32 mouse cellular contexts compared by ENCODE assay signal in the genomic region with DNA sequence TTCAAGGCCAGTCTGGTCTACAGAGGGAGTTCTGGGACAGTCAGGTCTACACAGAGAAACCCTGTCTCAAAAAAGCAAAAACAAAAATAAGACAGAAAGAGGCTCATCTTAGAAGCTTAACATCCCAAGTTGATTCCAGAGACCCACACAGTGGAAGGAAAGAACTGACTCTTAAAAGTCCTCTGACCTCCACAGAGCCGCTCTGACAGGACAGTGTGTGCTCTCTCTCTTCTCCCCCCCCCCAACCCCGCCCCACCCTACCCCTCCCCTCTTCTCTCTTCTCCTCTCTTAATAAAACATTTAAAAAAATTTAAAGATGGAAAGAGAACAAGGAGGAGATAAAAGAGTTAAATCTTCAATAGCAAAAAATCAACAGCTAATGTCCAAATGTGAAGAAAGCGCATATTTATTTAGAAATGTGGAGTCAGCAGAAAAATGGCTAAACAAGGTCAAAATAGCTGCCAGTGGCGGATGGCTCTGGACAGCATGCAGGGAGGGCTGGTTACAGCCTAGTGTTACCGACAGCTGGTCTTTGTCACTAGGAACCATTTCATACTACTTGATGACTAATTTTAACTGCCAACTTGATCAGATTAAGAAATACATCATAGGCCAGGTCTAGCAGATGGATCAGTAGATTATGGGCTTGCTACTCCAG. TPM values are rescaled to one million over a fixed set of nuclear protein-coding genes. Genes with fewer than 3 reads are reported as not detected.
A peak's percentile ranks its signal among the peaks of the same experiment; 100 is the strongest.
DNase-seq lines count a peak whose midpoint lies in the region; ATAC-seq and TF ChIP-seq lines count a peak whose summit lies in the region.
"Had no signal": no experiment of that assay in that cellular context is flagged by ENCODE, and none has a peak within 500 bp of the region (broad histone marks: within the 10 kb centered on the region; RNA-seq: fewer than 3 reads in every experiment).

No protein-coding gene starts in this region.

- 43% methylated on average over 5 of the region's 5 CpGs for WGBS in lung, embryonic 14.5 days
- WGBS in lung, adult 2 months: 63% methylated on average over 5 of the region's 5 CpGs
- WGBS in lung, embryonic 16.5 days: 50% methylated on average over 5 of the region's 5 CpGs
- 77% methylated on average over 5 of the region's 5 CpGs for WGBS in hindbrain, embryonic 13.5 days

- no peaks in the 10 kb centered on the region for H3K27me3 ChIP-seq in lung, embryonic 14.5 days (ENCODE audit: insufficient read depth, low read length)
- H3K27me3 ChIP-seq in lung, embryonic 16.5 days (ENCODE audit: control insufficient read depth, insufficient read depth, low read depth, low read length): no peaks in the 10 kb centered on the region
- 0 out of 2 replicates have a peak, but pooled peaks cover 5% of the 10 kb centered on the region for H3K27me3 ChIP-seq in hindbrain, embryonic 13.5 days
- H3K27me3 ChIP-seq: embryonic facial prominence, embryonic 12.5 days; forebrain, embryonic 15.5 days; heart, embryonic 15.5 days; intestine, embryonic 15.5 days; limb, embryonic 15.5 days; midbrain, embryonic 13.5 days; neural tube, embryonic 13.5 days had no signal

- peak; percentile 84 for DNase-seq in lung, embryonic 14.5 days
- no peak for DNase-seq in lung, adult 2 months
- DNase-seq in ES-E14 (ENCODE audit: low read depth, low spot score): no peak
- peak; percentile 34 for DNase-seq in lung, postnatal 36 days
- no peak for DNase-seq in gastrocnemius, postnatal 10 days
- DNase-seq: adrenal gland, postnatal 10 days; B cell, adult 2 months; cerebellum, adult 11 months; cerebellum, adult 9-11 months; embryo, embryonic 11 days; gastrocnemius, postnatal 25 days; heart, adult 11 months; kidney, adult 2 months; layer of hippocampus, postnatal 36 days; liver, embryonic 13.5 days; retina, postnatal 1 day; right cerebral cortex, postnatal 14 days; thymus, postnatal 14 days had no signal

- no peaks in the 10 kb centered on the region for H3K4me1 ChIP-seq in lung, embryonic 14.5 days (ENCODE audit: insufficient read depth)
- no peaks in the 10 kb centered on the region for H3K4me1 ChIP-seq in lung, adult 2 months (ENCODE audit: control insufficient read depth, insufficient read depth, low read length)
- no peaks in the 10 kb centered on the region for H3K4me1 ChIP-seq in ES-E14 (ENCODE audit: control insufficient read depth in 2 of 2, insufficient read depth in 2 of 2, low read length in 2 of 2, poor library complexity in 1 of 2)
- peaks cover 3% of the 10 kb centered on the region; the same call in 1 of the 2 replicates for H3K4me1 ChIP-seq in lung, embryonic 16.5 days (replicated peaks; ENCODE audit: control insufficient read depth, insufficient read depth, low read length)
- no peaks in the 10 kb centered on the region for H3K4me1 ChIP-seq in hindbrain, embryonic 13.5 days (replicated peaks)
- H3K4me1 ChIP-seq: embryonic facial prominence, embryonic 12.5 days; forebrain, embryonic 15.5 days; heart, embryonic 10.5 days; heart, embryonic 15.5 days; intestine, embryonic 15.5 days; limb, embryonic 10.5 days; limb, embryonic 15.5 days; liver, embryonic 13.5 days; megakaryocyte, embryonic 14.5 days; midbrain, embryonic 13.5 days; neural tube, embryonic 13.5 days had no signal

- H3K36me3 ChIP-seq in lung, embryonic 14.5 days (ENCODE audit: insufficient read depth): no peaks in the 10 kb centered on the region
- H3K36me3 ChIP-seq in ES-E14 (ENCODE audit: control insufficient read depth, insufficient read depth, low read length, poor library complexity, severe bottlenecking): no peaks in the 10 kb centered on the region
- H3K36me3 ChIP-seq in lung, embryonic 16.5 days (ENCODE audit: control insufficient read depth, insufficient read depth, low read length): no peaks in the 10 kb centered on the region
- no peaks in the 10 kb centered on the region for H3K36me3 ChIP-seq in hindbrain, embryonic 13.5 days
- H3K36me3 ChIP-seq: embryonic facial prominence, embryonic 12.5 days; forebrain, embryonic 15.5 days; G1E; heart, embryonic 10.5 days; heart, embryonic 15.5 days; intestine, embryonic 15.5 days; limb, embryonic 10.5 days; limb, embryonic 15.5 days; liver, embryonic 13.5 days; midbrain, embryonic 13.5 days; neural tube, embryonic 13.5 days had no signal

- H3K4me3 ChIP-seq in lung, embryonic 14.5 days (ENCODE audit: low read depth, low read length): no peak overlapping the region
- no peak overlapping the region for H3K4me3 ChIP-seq in lung, adult 2 months (replicated peaks; ENCODE audit: extremely low read depth, low read depth, low read length)
- H3K4me3 ChIP-seq in ES-E14 (ENCODE audit: insufficient read depth in 1 of 2, low read depth in 1 of 2, low read length in 2 of 2, poor library complexity in 1 of 2, severe bottlenecking in 1 of 2): no peak overlapping the region
- H3K4me3 ChIP-seq in lung, embryonic 16.5 days (ENCODE audit: low read length): no peak overlapping the region
- no peak overlapping the region for H3K4me3 ChIP-seq in hindbrain, embryonic 13.5 days
- H3K4me3 ChIP-seq: embryonic facial prominence, embryonic 12.5 days; forebrain, embryonic 15.5 days; heart, embryonic 10.5 days; heart, embryonic 15.5 days; intestine, embryonic 15.5 days; limb, embryonic 10.5 days; limb, embryonic 15.5 days; liver, embryonic 13.5 days; megakaryocyte, embryonic 14.5 days; midbrain, embryonic 13.5 days; neural tube, embryonic 13.5 days had no signal

- H3K9ac ChIP-seq in lung, embryonic 14.5 days: no peak overlapping the region
- H3K9ac ChIP-seq in ES-E14 (ENCODE audit: insufficient read depth, low read depth, low read length, poor library complexity, severe bottlenecking): no peak overlapping the region
- H3K9ac ChIP-seq in lung, embryonic 16.5 days (ENCODE audit: low read length): no peak overlapping the region
- H3K9ac ChIP-seq in hindbrain, embryonic 13.5 days: no peak overlapping the region
- H3K9ac ChIP-seq: embryonic facial prominence, embryonic 12.5 days; forebrain, embryonic 15.5 days; heart, embryonic 15.5 days; intestine, embryonic 15.5 days; limb, embryonic 15.5 days; liver, embryonic 13.5 days; midbrain, embryonic 13.5 days; neural tube, embryonic 13.5 days had no signal

- H3K9me3 ChIP-seq in lung, embryonic 14.5 days (ENCODE audit: low read depth, low read length): no peaks in the 10 kb centered on the region
- H3K9me3 ChIP-seq in ES-E14 (ENCODE audit: control insufficient read depth, insufficient read depth, low read depth, low read length): no peaks in the 10 kb centered on the region
- H3K9me3 ChIP-seq in lung, embryonic 16.5 days (ENCODE audit: control insufficient read depth, low read length): no peaks in the 10 kb centered on the region
- no peaks in the 10 kb centered on the region for H3K9me3 ChIP-seq in hindbrain, embryonic 13.5 days
- H3K9me3 ChIP-seq: embryonic facial prominence, embryonic 12.5 days; forebrain, embryonic 15.5 days; heart, embryonic 10.5 days; heart, embryonic 15.5 days; intestine, embryonic 15.5 days; limb, embryonic 10.5 days; limb, embryonic 15.5 days; liver, embryonic 13.5 days; midbrain, embryonic 13.5 days; neural tube, embryonic 13.5 days had no signal

- 0 out of 2 replicates have a peak overlapping the region, but pooled peaks have one; percentile 1 for H3K27ac ChIP-seq in lung, embryonic 14.5 days (ENCODE audit: low read depth)
- no peak overlapping the region for H3K27ac ChIP-seq in ES-E14 (ENCODE audit: insufficient read depth, low read depth, low read length, poor library complexity, severe bottlenecking)
- peak overlapping the region; percentile 72 for H3K27ac ChIP-seq in lung, embryonic 16.5 days (ENCODE audit: low read length)
- H3K27ac ChIP-seq in hindbrain, embryonic 13.5 days: no peak overlapping the region
- H3K27ac ChIP-seq: embryonic facial prominence, embryonic 12.5 days; forebrain, embryonic 15.5 days; heart, embryonic 10.5 days; heart, embryonic 15.5 days; hindbrain, postnatal 0 days; intestine, embryonic 15.5 days; limb, embryonic 10.5 days; limb, embryonic 15.5 days; liver, embryonic 13.5 days; midbrain, embryonic 13.5 days; neural tube, embryonic 13.5 days had no signal

- in situ Hi-C loops in ES-E14 (cut with MboI; ENCODE audit: low sequenced_read_pairs in 2 of 2, unreplicated experiment in 2 of 2): no loop called here

- no peak for TF ChIP-seq CTCF in lung, embryonic 14.5 days (IDR thresholded peaks at IDR 0.05; ENCODE audit: low read depth)
- no peak for TF ChIP-seq CTCF in lung, adult 2 months (IDR thresholded peaks at IDR 0.05; ENCODE audit: insufficient read depth, low read length)

- peak; percentile 86 for ATAC-seq in lung, embryonic 14.5 days (ENCODE audit: insufficient read depth)
- ATAC-seq in lung, embryonic 16.5 days (ENCODE audit: low read depth): peak; percentile 95
- no peak for ATAC-seq in hindbrain, embryonic 13.5 days (ENCODE audit: low FRiP score)
- ATAC-seq: forebrain, embryonic 15.5 days; hindbrain, postnatal 0 days; intestine, embryonic 15.5 days; midbrain, embryonic 13.5 days had no signal

- TF ChIP-seq POLR2A in lung, adult 2 months (IDR thresholded peaks at IDR 0.05; ENCODE audit: borderline replicate concordance, extremely low read depth, low read depth, low read length): no peak

- H3K4me2 ChIP-seq in lung, embryonic 14.5 days: no peak overlapping the region
- no peak overlapping the region for H3K4me2 ChIP-seq in lung, embryonic 16.5 days (ENCODE audit: low read depth, low read length)
- H3K4me2 ChIP-seq in hindbrain, embryonic 13.5 days: no peak overlapping the region
- H3K4me2 ChIP-seq: embryonic facial prominence, embryonic 12.5 days; forebrain, embryonic 15.5 days; heart, embryonic 15.5 days; intestine, embryonic 15.5 days; limb, embryonic 15.5 days; liver, embryonic 13.5 days; midbrain, embryonic 13.5 days; neural tube, embryonic 13.5 days had no signal

TF ChIP-seq in ES-E14, 5 proteins besides CTCF, POLR2A, EP300 and RAD21:
- TF ChIP-seq ZNF384 (IDR thresholded peaks at IDR 0.05; ENCODE audit: low read depth, low read length) (no peak), MAFK (IDR thresholded peaks at IDR 0.05; ENCODE audit: insufficient read depth, low read depth, low read length) (peak; percentile 85), HCFC1 (IDR thresholded peaks at IDR 0.05; ENCODE audit: borderline replicate concordance, insufficient read depth, low read length) (no peak), ZC3H11A (IDR thresholded peaks at IDR 0.05; ENCODE audit: borderline replicate concordance, low read depth, low read length) (no peak), CHD2 (IDR thresholded peaks at IDR 0.05; ENCODE audit: low read depth, low read length) (no peak)

RNA-seq across cellular contexts. Expression of gene Kdm7a, which starts 8.5 kb away (rescaled TPM):
- 6.8 and 7.0 TPM in 2 replicates for polyA plus RNA-seq in lung, embryonic 14.5 days (2014; fragmentation: Nextera tagmentation; extraction: Ambion mirVana)
- polyA plus RNA-seq in lung, adult 2 months (2012; rRNA removed): 2.7 and 4.0 TPM in 2 replicates
- total RNA-seq in ES-E14 (2012; rRNA removed): 7.4 and 11.9 TPM in 2 replicates
- 7.8 and 7.9 TPM in 2 replicates for polyA plus RNA-seq in lung, embryonic 16.5 days (2015; fragmentation: Nextera tagmentation; extraction: Ambion mirVana)
- 9.2 and 9.3 TPM in 2 replicates for polyA plus RNA-seq in hindbrain, embryonic 13.5 days (2015; fragmentation: Nextera tagmentation; extraction: Ambion mirVana)
- total RNA-seq in gastrocnemius, postnatal 10 days (2021): 10 to 100 TPM; 15.8 to 16.3 TPM

Comparison
In these comparisons a context has a peak if more than half of its experiments do, and no peak if none do; other contexts are left out.
1. DNase-seq: peak in lung, embryonic 14.5 days (single experiment) and lung, postnatal 36 days (single experiment); none in lung, adult 2 months (single experiment), ES-E14 (single experiment) and gastrocnemius, postnatal 10 days (single experiment).
2. H3K27ac ChIP-seq: peak in lung, embryonic 14.5 days (single experiment) and lung, embryonic 16.5 days (single experiment); none in ES-E14 (single experiment) and hindbrain, embryonic 13.5 days (single experiment).